In the genomic region with DNA sequence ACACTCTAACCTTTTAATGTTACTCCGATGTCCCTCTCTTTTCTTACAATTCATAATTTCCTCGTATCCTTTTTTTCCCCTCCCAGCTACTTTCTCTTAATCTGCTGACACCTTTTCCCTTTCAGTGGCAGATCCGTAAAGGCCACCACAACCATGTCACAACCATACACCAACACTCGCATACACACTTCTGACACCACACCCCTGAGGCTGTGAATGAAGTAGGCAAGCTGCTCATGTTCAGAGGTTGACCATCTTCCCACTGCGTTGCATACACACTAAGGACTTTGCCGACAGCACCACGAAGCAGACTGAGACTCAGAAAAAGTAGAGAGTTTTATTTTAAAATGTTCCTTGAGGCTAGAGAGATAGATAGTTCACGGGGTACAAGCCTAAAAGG, we compare ENCODE assay signal across 23 mouse cellular contexts.
DNase-seq lines count a peak whose midpoint lies in the region; ATAC-seq and TF ChIP-seq lines count a peak whose summit lies in the region.
"Had no signal": no experiment of that assay in that cellular context is flagged by ENCODE, and none has a peak within 500 bp of the region (broad histone marks: within the 10 kb centered on the region; RNA-seq: fewer than 3 reads in every experiment).

No protein-coding gene starts in this region.

- peaks cover 26% of the 10 kb centered on the region for H3K79me2 ChIP-seq in CH12.LX (replicated peaks; ENCODE audit: control insufficient read depth, extremely low read depth, insufficient read depth, poor library complexity, severe bottlenecking)

- TF ChIP-seq CTCF in CH12.LX (conservative IDR thresholded peaks at IDR 0.05 in 1 of 2, IDR thresholded peaks at IDR 0.05 in 1 of 2; ENCODE audit: low read depth in 2 of 2, low read length in 2 of 2), result no peak

- H3K4me2 ChIP-seq in heart, embryonic 14.5 days (ENCODE audit: low read length), result no peak overlapping the region
- peak overlapping the region; percentile 88 for H3K4me2 ChIP-seq in CH12.LX (ENCODE audit: insufficient read depth, low read depth, poor library complexity, severe bottlenecking)
- no peak overlapping the region for H3K4me2 ChIP-seq in lung, embryonic 16.5 days (ENCODE audit: low read depth, low read length)
- H3K4me2 ChIP-seq: embryonic facial prominence, embryonic 15.5 days; hindbrain, embryonic 13.5 days had no signal

- no peak for ATAC-seq in heart, embryonic 14.5 days (ENCODE audit: insufficient number of reproducible peaks, insufficient read depth, low FRiP score, low read depth)
- peak; percentile 79 for ATAC-seq in lung, embryonic 16.5 days (ENCODE audit: low read depth)
- no peak for ATAC-seq in granulocyte monocyte progenitor cell, adult 5-6 weeks (replicated peaks; ENCODE audit: poor library complexity, severe bottlenecking)
- ATAC-seq: forebrain, embryonic 14.5 days; hindbrain, postnatal 0 days had no signal

- 70% methylated on average over 8 of the region's 8 CpGs for WGBS in heart, embryonic 14.5 days
- WGBS in heart, embryonic 10.5 days, result 79% methylated on average over 8 of the region's 8 CpGs
- 57% methylated on average over 8 of the region's 8 CpGs for WGBS in lung, embryonic 16.5 days

- no peak overlapping the region for H3K9ac ChIP-seq in heart, embryonic 14.5 days (ENCODE audit: low read length)
- peak overlapping the region; percentile 97 for H3K9ac ChIP-seq in CH12.LX (ENCODE audit: insufficient read depth, low read depth)
- no peak overlapping the region for H3K9ac ChIP-seq in lung, embryonic 16.5 days (ENCODE audit: low read length)
- H3K9ac ChIP-seq: embryonic facial prominence, embryonic 15.5 days; hindbrain, embryonic 13.5 days had no signal

- dilution Hi-C loops in CH12.LX (cut with MboI; ENCODE audit: extremely low pct_ligation_motif_present, extremely low pct_unique_long_range_greater_than_20kb, low sequenced_read_pairs), result no loop called here

- no peaks in the 10 kb centered on the region for H3K27me3 ChIP-seq in heart, embryonic 14.5 days (ENCODE audit: control insufficient read depth, insufficient read depth, low read length)
- H3K27me3 ChIP-seq in heart, embryonic 10.5 days (ENCODE audit: insufficient read depth, poor library complexity, severe bottlenecking), result no peaks in the 10 kb centered on the region
- H3K27me3 ChIP-seq in CH12.LX (replicated peaks), result no peaks in the 10 kb centered on the region
- no peaks in the 10 kb centered on the region for H3K27me3 ChIP-seq in lung, embryonic 16.5 days (ENCODE audit: control insufficient read depth, insufficient read depth, low read depth, low read length)
- H3K27me3 ChIP-seq: embryonic facial prominence, embryonic 15.5 days; hindbrain, embryonic 13.5 days had no signal

- in situ Hi-C loops in CH12.LX (cut with MboI; ENCODE audit: low pct_ligation_motif_present, low pct_unique_long_range_greater_than_20kb, low sequenced_read_pairs), result no loop called here

- no peak for TF ChIP-seq POLR2A in CH12.LX (IDR thresholded peaks at IDR 0.05; ENCODE audit: low read depth, low read length)

- no peaks in the 10 kb centered on the region for H3K36me3 ChIP-seq in heart, embryonic 14.5 days (ENCODE audit: control insufficient read depth, insufficient read depth, low read length)
- H3K36me3 ChIP-seq in heart, embryonic 10.5 days, result 0 out of 2 replicates have a peak, but pooled peaks cover 3% of the 10 kb centered on the region
- peaks cover 0 to 6% of the 10 kb centered on the region in 2 experiments for H3K36me3 ChIP-seq in CH12.LX (replicated peaks in 1 of 2; ENCODE audit: control insufficient read depth in 1 of 2, insufficient read depth in 1 of 2, low read length in 1 of 2)
- H3K36me3 ChIP-seq in lung, embryonic 16.5 days (ENCODE audit: control insufficient read depth, insufficient read depth, low read length), result no peaks in the 10 kb centered on the region
- H3K36me3 ChIP-seq: embryonic facial prominence, embryonic 15.5 days; forebrain, embryonic 10.5 days; G1E; hindbrain, embryonic 13.5 days had no signal

- no peak for DNase-seq in heart, embryonic 10.5 days (ENCODE audit: low spot score)
- no peak for DNase-seq in CH12.LX (ENCODE audit: extremely low read depth)
- peak; percentile 55 for DNase-seq in lung, postnatal 36 days
- DNase-seq in kidney, postnatal 14 days, result no peak
- DNase-seq: adrenal gland, postnatal 10 days; cerebellum, adult 11 months; cerebellum, adult 8-10 months; cerebellum, postnatal 14 days; embryo, embryonic 11 days; gastrocnemius, adult 2 months; gastrocnemius, postnatal 25 days; heart, adult 11 months; heart, postnatal 10 days had no signal

- H3K4me3 ChIP-seq in heart, embryonic 14.5 days (ENCODE audit: control insufficient read depth in 1 of 2, insufficient read depth in 1 of 2, low read depth in 1 of 2, low read length in 2 of 2), result no peak overlapping the region
- no peak overlapping the region for H3K4me3 ChIP-seq in heart, embryonic 10.5 days
- peak overlapping the region in 2 of 3 experiments; percentile 7 to 51 for H3K4me3 ChIP-seq in CH12.LX (replicated peaks in 1 of 3; ENCODE audit: low read depth in 2 of 3, low read length in 2 of 3, poor library complexity in 1 of 3)
- no peak overlapping the region for H3K4me3 ChIP-seq in lung, embryonic 16.5 days (ENCODE audit: low read length)
- H3K4me3 ChIP-seq: embryonic facial prominence, embryonic 15.5 days; erythroblast, embryonic 14.5 days; forebrain, embryonic 10.5 days; gastrocnemius, adult 2 months; hindbrain, embryonic 13.5 days had no signal

- peaks cover 4 to 8% of the 10 kb centered on the region in 2 experiments; a peak in 3 of 4 replicates for H3K4me1 ChIP-seq in heart, embryonic 14.5 days (ENCODE audit: control insufficient read depth in 2 of 2, insufficient read depth in 2 of 2, low read length in 2 of 2)
- no peaks in the 10 kb centered on the region for H3K4me1 ChIP-seq in heart, embryonic 10.5 days
- peaks cover 8 to 35% of the 10 kb centered on the region in 2 experiments for H3K4me1 ChIP-seq in CH12.LX (ENCODE audit: control insufficient read depth in 1 of 2, insufficient read depth in 2 of 2)
- H3K4me1 ChIP-seq in lung, embryonic 16.5 days (replicated peaks; ENCODE audit: control insufficient read depth, insufficient read depth, low read length), result no peaks in the 10 kb centered on the region
- H3K4me1 ChIP-seq: forebrain, embryonic 10.5 days; hindbrain, embryonic 13.5 days had no signal

- TF ChIP-seq EP300 in CH12.LX (IDR thresholded peaks at IDR 0.05; ENCODE audit: low read length), result no peak

- no peak for TF ChIP-seq RAD21 in CH12.LX (IDR thresholded peaks at IDR 0.05; ENCODE audit: low read depth, low read length)

- no peaks in the 10 kb centered on the region for H3K9me3 ChIP-seq in heart, embryonic 14.5 days (ENCODE audit: control insufficient read depth, low read length)
- no peaks in the 10 kb centered on the region for H3K9me3 ChIP-seq in heart, embryonic 10.5 days
- H3K9me3 ChIP-seq in CH12.LX (replicated peaks; ENCODE audit: low read length), result no peaks in the 10 kb centered on the region
- H3K9me3 ChIP-seq in lung, embryonic 16.5 days (ENCODE audit: control insufficient read depth, low read length), result no peaks in the 10 kb centered on the region
- H3K9me3 ChIP-seq: embryonic facial prominence, embryonic 15.5 days; forebrain, embryonic 10.5 days; G1E; hindbrain, embryonic 13.5 days had no signal

- peak overlapping the region; percentile 44 to 57; a peak in 2 of 4 replicates for H3K27ac ChIP-seq in heart, embryonic 14.5 days (replicated peaks in 1 of 2; ENCODE audit: control insufficient read depth in 1 of 2, insufficient read depth in 1 of 2, low read depth in 2 of 2, low read length in 2 of 2)
- no peak overlapping the region for H3K27ac ChIP-seq in heart, embryonic 10.5 days
- peak overlapping the region; percentile 97 for H3K27ac ChIP-seq in CH12.LX (ENCODE audit: insufficient read depth, low read depth)
- H3K27ac ChIP-seq in lung, embryonic 16.5 days (ENCODE audit: low read length), result no peak overlapping the region
- H3K27ac ChIP-seq: embryonic facial prominence, embryonic 15.5 days; forebrain, embryonic 10.5 days; gastrocnemius, adult 2 months; hindbrain, embryonic 13.5 days; hindbrain, postnatal 0 days had no signal

TF ChIP-seq in CH12.LX, 34 proteins besides CTCF, POLR2A, EP300 and RAD21:
- TF ChIP-seq NELFE (IDR thresholded peaks at IDR 0.05; ENCODE audit: low read depth, low read length) (no peak), MYC (IDR thresholded peaks at IDR 0.05; ENCODE audit: low read depth, low read length) (no peak), MEF2A (IDR thresholded peaks at IDR 0.05; ENCODE audit: borderline replicate concordance, low read depth, low read length) (no peak), TCF12 (IDR thresholded peaks at IDR 0.05; ENCODE audit: low read depth, low read length) (no peak)

Comparison
In these comparisons a context has a peak if more than half of its experiments do, and no peak if none do; other contexts are left out.
1. H3K27ac ChIP-seq: peak in heart, embryonic 14.5 days (2 of 2) and CH12.LX (single experiment); none in heart, embryonic 10.5 days (single experiment) and lung, embryonic 16.5 days (single experiment).
2. H3K4me3 ChIP-seq: peak in CH12.LX (2 of 3); none in heart, embryonic 14.5 days (0 of 2), heart, embryonic 10.5 days (single experiment) and lung, embryonic 16.5 days (single experiment).